Mouse (Mus musculus): ENCODE measurements around the gene Chit1. TPM values are rescaled to one million over a fixed set of nuclear protein-coding genes. Genes with fewer than 3 reads are reported as not detected.
A peak's percentile ranks its signal among the peaks of the same experiment; 100 is the strongest.

Gene Chit1
- polyA plus RNA-seq, 1 experiment from 2014 or later, result not detected

GRCm38 (mm10) chr1:134082987-134083516 lies 28.0 kb upstream of the Chit1 start:
- Histone ChIP-seq H3K9me3 (ENCODE audit: control insufficient read depth, low read length) (no peaks in the 10 kb centered on the region), H3K27me3 (replicated peaks; ENCODE audit: control insufficient read depth, insufficient read depth, low read length) (no peaks in the 10 kb centered on the region), H3K4me3 (ENCODE audit: low read depth, low read length) (no peak overlapping the region), H3K27ac (ENCODE audit: low read depth) (no peak overlapping the region; the same call in 1 of the 2 replicates), H3K4me1 (replicated peaks; ENCODE audit: control insufficient read depth, insufficient read depth, low read length) (peaks cover 18% of the 10 kb centered on the region), H3K36me3 (ENCODE audit: control insufficient read depth, insufficient read depth, low read length) (no peaks in the 10 kb centered on the region), H3K4me2 (ENCODE audit: low read length) (no peak overlapping the region), H3K9ac (ENCODE audit: low read length) (no peak overlapping the region)
- ATAC-seq (replicated peaks; ENCODE audit: low FRiP score, low TSS enrichment, low read depth), result no peak
- no peak for DNase-seq (ENCODE audit: low spot score)
- 52% methylated on average over 11 of the region's 11 CpGs for WGBS

GRCm38 (mm10) chr1:134083676-134084075 lies 27.4 kb upstream of the Chit1 start:
- Histone ChIP-seq H3K27me3 (replicated peaks; ENCODE audit: control insufficient read depth, insufficient read depth, low read length) (no peaks in the 10 kb centered on the region), H3K27ac (ENCODE audit: low read depth) (no peak overlapping the region), H3K4me2 (ENCODE audit: low read length) (no peak overlapping the region), H3K36me3 (ENCODE audit: control insufficient read depth, insufficient read depth, low read length) (no peaks in the 10 kb centered on the region), H3K4me1 (replicated peaks; ENCODE audit: control insufficient read depth, insufficient read depth, low read length) (peaks cover 14% of the 10 kb centered on the region), H3K9me3 (ENCODE audit: control insufficient read depth, low read length) (no peaks in the 10 kb centered on the region), H3K4me3 (ENCODE audit: low read depth, low read length) (no peak overlapping the region), H3K9ac (ENCODE audit: low read length) (no peak overlapping the region)
- 76% methylated on average over 8 of the region's 8 CpGs for WGBS
- no peak for DNase-seq (ENCODE audit: low spot score)
- no peak for ATAC-seq (replicated peaks; ENCODE audit: low FRiP score, low TSS enrichment, low read depth)

GRCm38 (mm10) chr1:134084128-134084527 lies 26.9 kb upstream of the Chit1 start:
- no peak overlapping the region for H3K27ac ChIP-seq (ENCODE audit: low read depth)
- DNase-seq (ENCODE audit: low spot score) (no peak), ATAC-seq (replicated peaks; ENCODE audit: low FRiP score, low TSS enrichment, low read depth) (no peak)
- H3K36me3 ChIP-seq (ENCODE audit: control insufficient read depth, insufficient read depth, low read length), result no peaks in the 10 kb centered on the region
- H3K9ac ChIP-seq (ENCODE audit: low read length), result no peak overlapping the region
- H3K4me2 ChIP-seq (ENCODE audit: low read length), result no peak overlapping the region
- H3K9me3 ChIP-seq (ENCODE audit: control insufficient read depth, low read length), result no peaks in the 10 kb centered on the region
- H3K4me3 ChIP-seq (ENCODE audit: low read depth, low read length), result no peak overlapping the region
- H3K4me1 ChIP-seq (replicated peaks; ENCODE audit: control insufficient read depth, insufficient read depth, low read length), result peaks cover 14% of the 10 kb centered on the region
- no peaks in the 10 kb centered on the region for H3K27me3 ChIP-seq (replicated peaks; ENCODE audit: control insufficient read depth, insufficient read depth, low read length)
- 87% methylated on average over 3 of the region's 3 CpGs for WGBS

- no peak overlapping the region for H3K27ac ChIP-seq (ENCODE audit: low read depth)
- H3K9ac ChIP-seq (ENCODE audit: low read length), result no peak overlapping the region
- no peaks in the 10 kb centered on the region for H3K36me3 ChIP-seq (ENCODE audit: control insufficient read depth, insufficient read depth, low read length)
- H3K9me3 ChIP-seq (ENCODE audit: control insufficient read depth, low read length), result no peaks in the 10 kb centered on the region
- DNase-seq (ENCODE audit: low spot score) (no peak), ATAC-seq (replicated peaks; ENCODE audit: low FRiP score, low TSS enrichment, low read depth) (no peak)
- no peak overlapping the region for H3K4me2 ChIP-seq (ENCODE audit: low read length)
- WGBS, result 26% methylated on average over 3 of the region's 3 CpGs
- H3K4me1 ChIP-seq (replicated peaks; ENCODE audit: control insufficient read depth, insufficient read depth, low read length), result peaks cover 9% of the 10 kb centered on the region
- H3K4me3 ChIP-seq (ENCODE audit: low read depth, low read length), result no peak overlapping the region
- H3K27me3 ChIP-seq (replicated peaks; ENCODE audit: control insufficient read depth, insufficient read depth, low read length), result no peaks in the 10 kb centered on the region
These were observed 25.0 kb upstream of the Chit1 start for GRCm38 (mm10) chr1:134086017-134086416.

GRCm38 (mm10) chr1:134086811-134087398 lies 24.1 kb upstream of the Chit1 start:
- DNase-seq (ENCODE audit: low spot score), result no peak
- H3K27ac ChIP-seq (ENCODE audit: low read depth), result no peak overlapping the region
- H3K4me3 ChIP-seq (ENCODE audit: low read depth, low read length), result no peak overlapping the region
- 0 out of 2 replicates have a peak overlapping the region, but pooled peaks have one; percentile 9 for H3K4me2 ChIP-seq (ENCODE audit: low read length)
- H3K9me3 ChIP-seq (ENCODE audit: control insufficient read depth, low read length), result no peaks in the 10 kb centered on the region
- 0 out of 2 replicates have a peak, but pooled peaks have one; percentile 21 for ATAC-seq (replicated peaks; ENCODE audit: low FRiP score, low TSS enrichment, low read depth)
- 48% methylated on average over 16 of the region's 16 CpGs for WGBS
- H3K9ac ChIP-seq (ENCODE audit: low read length), result peak overlapping the region; percentile 3; the same call in 1 of the 2 replicates
- H3K27me3 ChIP-seq (replicated peaks; ENCODE audit: control insufficient read depth, insufficient read depth, low read length), result no peaks in the 10 kb centered on the region
- H3K36me3 ChIP-seq (ENCODE audit: control insufficient read depth, insufficient read depth, low read length), result no peaks in the 10 kb centered on the region
- peaks cover 9% of the 10 kb centered on the region for H3K4me1 ChIP-seq (replicated peaks; ENCODE audit: control insufficient read depth, insufficient read depth, low read length)

- H3K4me1 ChIP-seq (replicated peaks; ENCODE audit: control insufficient read depth, insufficient read depth, low read length), result peaks cover 25% of the 10 kb centered on the region
- WGBS, result 90% methylated on average over 7 of the region's 7 CpGs
- ATAC-seq (replicated peaks; ENCODE audit: low FRiP score, low TSS enrichment, low read depth) (no peak), DNase-seq (ENCODE audit: low spot score) (no peak)
- H3K4me2 ChIP-seq (ENCODE audit: low read length), result no peak overlapping the region
- no peaks in the 10 kb centered on the region for H3K36me3 ChIP-seq (ENCODE audit: control insufficient read depth, insufficient read depth, low read length)
- no peak overlapping the region for H3K27ac ChIP-seq (ENCODE audit: low read depth)
- H3K9me3 ChIP-seq (ENCODE audit: control insufficient read depth, low read length), result no peaks in the 10 kb centered on the region
- no peaks in the 10 kb centered on the region for H3K27me3 ChIP-seq (replicated peaks; ENCODE audit: control insufficient read depth, insufficient read depth, low read length)
- H3K4me3 ChIP-seq (ENCODE audit: low read depth, low read length), result no peak overlapping the region
- no peak overlapping the region for H3K9ac ChIP-seq (ENCODE audit: low read length)
These were observed 22.0 kb upstream of the Chit1 start for GRCm38 (mm10) chr1:134089074-134089473.

- no peaks in the 10 kb centered on the region for H3K36me3 ChIP-seq (ENCODE audit: control insufficient read depth, insufficient read depth, low read length)
- H3K27me3 ChIP-seq (replicated peaks; ENCODE audit: control insufficient read depth, insufficient read depth, low read length), result no peaks in the 10 kb centered on the region
- no peaks in the 10 kb centered on the region for H3K9me3 ChIP-seq (ENCODE audit: control insufficient read depth, low read length)
- DNase-seq (ENCODE audit: low spot score) (no peak), ATAC-seq (replicated peaks; ENCODE audit: low FRiP score, low TSS enrichment, low read depth) (no peak)
- H3K4me3 ChIP-seq (ENCODE audit: low read depth, low read length), result no peak overlapping the region
- H3K4me1 ChIP-seq (replicated peaks; ENCODE audit: control insufficient read depth, insufficient read depth, low read length), result peaks cover 33% of the 10 kb centered on the region
- H3K27ac ChIP-seq (ENCODE audit: low read depth), result no peak overlapping the region; the same call in 1 of the 2 replicates
- 70% methylated on average over 3 of the region's 3 CpGs for WGBS
- no peak overlapping the region for H3K9ac ChIP-seq (ENCODE audit: low read length)
- H3K4me2 ChIP-seq (ENCODE audit: low read length), result no peak overlapping the region
These were observed 19.2 kb upstream of the Chit1 start for GRCm38 (mm10) chr1:134091851-134092250.

- 0 out of 2 replicates have a peak, but pooled peaks have one; percentile 10 for ATAC-seq (replicated peaks; ENCODE audit: low FRiP score, low TSS enrichment, low read depth)
- Histone ChIP-seq H3K27me3 (replicated peaks; ENCODE audit: control insufficient read depth, insufficient read depth, low read length) (no peaks in the 10 kb centered on the region), H3K27ac (ENCODE audit: low read depth) (peak overlapping the region; percentile 81), H3K9ac (ENCODE audit: low read length) (peak overlapping the region; percentile 58), H3K4me1 (replicated peaks; ENCODE audit: control insufficient read depth, insufficient read depth, low read length) (peaks cover 34% of the 10 kb centered on the region), H3K4me3 (ENCODE audit: low read depth, low read length) (peak overlapping the region; percentile 43; the same call in 1 of the 2 replicates), H3K9me3 (ENCODE audit: control insufficient read depth, low read length) (no peaks in the 10 kb centered on the region), H3K4me2 (ENCODE audit: low read length) (peak overlapping the region; percentile 82), H3K36me3 (ENCODE audit: control insufficient read depth, insufficient read depth, low read length) (no peaks in the 10 kb centered on the region)
- no peak for DNase-seq (ENCODE audit: low spot score)
- 17% methylated on average over 6 of the region's 6 CpGs for WGBS
These were observed 18.7 kb upstream of the Chit1 start for GRCm38 (mm10) chr1:134092368-134092767.

All from intestine, embryonic 14.5 days (tissue).